Mouse (Mus musculus) cerebellum, adult 2 months (tissue): Measurements from ENCODE around the gene Inpp5a. TPM values are rescaled to one million over a fixed set of nuclear protein-coding genes. Genes with fewer than 3 reads are reported as not detected.
A peak's percentile ranks its signal among the peaks of the same experiment; 100 is the strongest.

ENCODE experiments used
- DNase-seq, 2 experiments: peaks; one replicate each; pipeline ENCODE4 v3.0.0; 2021
- H3K27ac ChIP-seq: fragments of 200-500 bp; 2 replicates; pipeline ENCODE4 v1.5.1; 2012; ENCODE audit warnings: low read length, control low read depth, inconsistent platforms; ENCODE audit not compliant: insufficient read depth
- H3K27me3 ChIP-seq: fragments of 200-500 bp; 2 replicates; pipeline ENCODE4 v1.6.1; 2012; ENCODE audit warnings: inconsistent platforms, mild to moderate bottlenecking, low read length, moderate library complexity; ENCODE audit not compliant: control insufficient read depth, insufficient read depth
- H3K4me1 ChIP-seq: fragments of 200-500 bp; 2 replicates; pipeline ENCODE4 v1.6.1; 2011; ENCODE audit warnings: low read length; ENCODE audit not compliant: control insufficient read depth, insufficient read depth
- H3K4me3 ChIP-seq: fragments of 200-500 bp; replicated peaks from 2 replicates; pipeline ENCODE3; 2011; ENCODE audit warnings: mild to moderate bottlenecking, low read depth, low read length, control low read depth; ENCODE audit not compliant: insufficient read depth
- CTCF ChIP-seq: fragments of 200-500 bp; IDR thresholded peaks from 2 replicates; pipeline ENCODE4 v1.5.1; 2011; ENCODE audit warnings: low read depth, mild to moderate bottlenecking, control low read depth, low read length, moderate library complexity, borderline replicate concordance; ENCODE audit not compliant: insufficient read depth
- POLR2A ChIP-seq: fragments of 200-500 bp; IDR thresholded peaks from 2 replicates; pipeline ENCODE4 v1.6.1; 2011; ENCODE audit warnings: low read length, control low read depth, borderline replicate concordance; ENCODE audit not compliant: insufficient read depth
- WGBS: fragments of 180-500 bp; shearing (Covaris S2); methylation state at CpG from one replicate; pipeline ENCODE4 v1.1.7; 2018; 5-methylcytosine and 5-hydroxymethylcytosine counted together
- polyA plus RNA-seq: library from polyadenylated mRNA; depleted of rRNA; stranded (reverse); fragments of >200 nt; gene quantifications from 2 replicates; pipeline ENCODE4 v1.2.3, GENCODE M21; 2012

Inpp5a gene
- polyA plus RNA-seq, 1 experiment: 164 TPM

- WGBS: 24% methylated on average over 7 of the region's 7 CpGs
- DNase-seq: no peak
- H3K4me1 ChIP-seq: peaks cover 61% of the 10 kb centered on the region
- no peak overlapping the region for H3K4me3 ChIP-seq
- H3K27me3 ChIP-seq: no peaks in the 10 kb centered on the region
- H3K27ac ChIP-seq: peak overlapping the region; percentile 61
- TF ChIP-seq POLR2A (no peak), CTCF (no peak)
Measured at GRCm38 (mm10) chr7:139436951-139437350, 48.0 kb downstream of the Inpp5a start.

- H3K4me1 ChIP-seq: peaks cover 63% of the 10 kb centered on the region
- DNase-seq: peak in 1 of 2 experiments; percentile 35
- H3K27ac ChIP-seq: peak overlapping the region; percentile 48
- no peaks in the 10 kb centered on the region for H3K27me3 ChIP-seq
- TF ChIP-seq CTCF (no peak), POLR2A (no peak)
- 37% methylated on average over 5 of the region's 5 CpGs for WGBS
- H3K4me3 ChIP-seq: no peak overlapping the region
Measured at GRCm38 (mm10) chr7:139437471-139437870, 48.6 kb downstream of the Inpp5a start.

- Histone ChIP-seq H3K4me1 (peaks cover 65% of the 10 kb centered on the region), H3K4me3 (no peak overlapping the region), H3K27ac (peak overlapping the region; percentile 83), H3K27me3 (no peaks in the 10 kb centered on the region)
- TF ChIP-seq POLR2A: no peak
- no peak for TF ChIP-seq CTCF
- WGBS: 14% methylated on average over 9 of the region's 9 CpGs
- peak; percentile 72 to 80 for DNase-seq
Measured at GRCm38 (mm10) chr7:139437926-139438600, 49.2 kb downstream of the Inpp5a start.

GRCm38 (mm10) chr7:139438601-139438945 lies 49.7 kb downstream of the Inpp5a start:
- WGBS: 35% methylated on average over 4 of the region's 4 CpGs

GRCm38 (mm10) chr7:139439031-139439430 lies 50.1 kb downstream of the Inpp5a start:
- no peaks in the 10 kb centered on the region for H3K27me3 ChIP-seq
- TF ChIP-seq CTCF (no peak), POLR2A (no peak)
- H3K4me3 ChIP-seq: no peak overlapping the region
- peaks cover 69% of the 10 kb centered on the region for H3K4me1 ChIP-seq
- H3K27ac ChIP-seq: peak overlapping the region; percentile 83
- 30% methylated on average over 3 of the region's 3 CpGs for WGBS
- DNase-seq: peak in 1 of 2 experiments; percentile 44

More at GRCm38 (mm10) chr7:139438601-139438945, 49.7 kb downstream of the Inpp5a start:
- peak overlapping the region; percentile 83 for H3K27ac ChIP-seq
- no peaks in the 10 kb centered on the region for H3K27me3 ChIP-seq
- peak in 1 of 2 experiments; percentile 43 for DNase-seq
- no peak for TF ChIP-seq POLR2A
- no peak for TF ChIP-seq CTCF
- H3K4me1 ChIP-seq: peaks cover 67% of the 10 kb centered on the region
- no peak overlapping the region for H3K4me3 ChIP-seq

GRCm38 (mm10) chr7:139439922-139440895 lies 51.3 kb downstream of the Inpp5a start:
- Histone ChIP-seq H3K27me3 (no peaks in the 10 kb centered on the region), H3K4me3 (no peak overlapping the region), H3K4me1 (peaks cover 61% of the 10 kb centered on the region), H3K27ac (no peak overlapping the region)
- WGBS: 86% methylated on average over 6 of the region's 6 CpGs
- no peak for TF ChIP-seq POLR2A
- no peak for TF ChIP-seq CTCF
- DNase-seq: peak in 1 of 2 experiments; percentile 30

GRCm38 (mm10) chr7:139441022-139441421 lies 52.1 kb downstream of the Inpp5a start:
- 19% methylated on average over 5 of the region's 5 CpGs for WGBS
- no peaks in the 10 kb centered on the region for H3K27me3 ChIP-seq
- DNase-seq: peak in 1 of 2 experiments; percentile 22
- 0 out of 2 replicates have a peak overlapping the region, but pooled peaks have one; percentile 36 for H3K27ac ChIP-seq
- no peak for TF ChIP-seq CTCF
- no peak for TF ChIP-seq POLR2A
- H3K4me1 ChIP-seq: peaks cover 61% of the 10 kb centered on the region
- no peak overlapping the region for H3K4me3 ChIP-seq

- Histone ChIP-seq H3K4me3 (no peak overlapping the region), H3K27ac (0 out of 2 replicates have a peak overlapping the region, but pooled peaks have one; percentile 8), H3K4me1 (peaks cover 56% of the 10 kb centered on the region), H3K27me3 (no peaks in the 10 kb centered on the region)
- DNase-seq: peak; percentile 52 to 58
- TF ChIP-seq POLR2A: no peak
- peak; percentile 36; the same call in 1 of the 2 replicates for TF ChIP-seq CTCF
- 27% methylated on average over 10 of the region's 10 CpGs for WGBS
Measured at GRCm38 (mm10) chr7:139441761-139442211, 52.9 kb downstream of the Inpp5a start.
